Mouse (Mus musculus): Measurements from ENCODE around the gene Ano6. TPM values are rescaled to one million over a fixed set of nuclear protein-coding genes. Genes with fewer than 3 reads are reported as not detected.

Ano6 gene
- total and polyA plus RNA-seq, 3 experiments = 14.9 to 27.0 (median 18.4) TPM

GRCm38 (mm10) chr15:95922558-95922957, 131.9 kb downstream of the Ano6 start:
- Histone ChIP-seq H3K4me3 (replicated peaks in 1 of 3; ENCODE audit: low read depth in 2 of 3, low read length in 2 of 3, poor library complexity in 1 of 3) (no peak overlapping the region), H3K27me3 (replicated peaks) (no peaks in the 10 kb centered on the region), H3K79me2 (replicated peaks; ENCODE audit: control insufficient read depth, extremely low read depth, insufficient read depth, poor library complexity, severe bottlenecking) (no peaks in the 10 kb centered on the region; the same call in 1 of the 2 replicates), H3K9me3 (replicated peaks; ENCODE audit: low read length) (no peaks in the 10 kb centered on the region), H3K4me2 (ENCODE audit: insufficient read depth, low read depth, poor library complexity, severe bottlenecking) (no peak overlapping the region), H3K9ac (ENCODE audit: insufficient read depth, low read depth) (no peak overlapping the region), H3K4me1 (ENCODE audit: control insufficient read depth in 1 of 2, insufficient read depth in 2 of 2) (peaks cover 0 to 3% of the 10 kb centered on the region in 2 experiments; a peak in 1 of 4 replicates), H3K36me3 (replicated peaks in 1 of 2; ENCODE audit: control insufficient read depth in 1 of 2, insufficient read depth in 1 of 2, low read length in 1 of 2) (peaks cover 19 to 77% of the 10 kb centered on the region in 2 experiments), H3K27ac (ENCODE audit: insufficient read depth, low read depth) (no peak overlapping the region)
- in situ Hi-C loops (cut with MboI; ENCODE audit: low pct_ligation_motif_present, low pct_unique_long_range_greater_than_20kb, low sequenced_read_pairs) (no loop called here), dilution Hi-C loops (cut with MboI; ENCODE audit: extremely low pct_ligation_motif_present, extremely low pct_unique_long_range_greater_than_20kb, low sequenced_read_pairs) (no loop called here)
- TF ChIP-seq JUN (IDR thresholded peaks at IDR 0.05; ENCODE audit: insufficient read depth, low read depth, low read length) = no peak
- no peak for TF ChIP-seq SIN3A (IDR thresholded peaks at IDR 0.05; ENCODE audit: low read length)
- TF ChIP-seq MXI1 (IDR thresholded peaks at IDR 0.05; ENCODE audit: low read depth, low read length) = no peak
- TF ChIP-seq ZKSCAN1 (IDR thresholded peaks at IDR 0.05; ENCODE audit: borderline replicate concordance, low read depth, low read length) = no peak
- TF ChIP-seq CTCF (conservative IDR thresholded peaks at IDR 0.05 in 1 of 2, IDR thresholded peaks at IDR 0.05 in 1 of 2; ENCODE audit: low read depth in 2 of 2, low read length in 2 of 2) = no peak
- no peak for TF ChIP-seq JUND (conservative IDR thresholded peaks at IDR 0.05; ENCODE audit: low read depth, low read length)
- no peak for TF ChIP-seq HCFC1 (IDR thresholded peaks at IDR 0.05; ENCODE audit: low read depth, low read length)
- no peak for TF ChIP-seq IRF4 (IDR thresholded peaks at IDR 0.05; ENCODE audit: low read depth, low read length)
- no peak for TF ChIP-seq MAZ (IDR thresholded peaks at IDR 0.05; ENCODE audit: low read depth, low read length)
- TF ChIP-seq POLR2A (IDR thresholded peaks at IDR 0.05; ENCODE audit: low read depth, low read length) = no peak
- TF ChIP-seq GABPA (IDR thresholded peaks at IDR 0.05; ENCODE audit: insufficient replicate concordance, low read depth, low read length) = no peak
- DNase-seq (ENCODE audit: extremely low read depth) = no peak

GRCm38 (mm10) chr15:95925334-95925986, 134.8 kb downstream of the Ano6 start:
- Histone ChIP-seq H3K4me3 (replicated peaks in 1 of 3; ENCODE audit: low read depth in 2 of 3, low read length in 2 of 3, poor library complexity in 1 of 3) (no peak overlapping the region), H3K4me2 (ENCODE audit: insufficient read depth, low read depth, poor library complexity, severe bottlenecking) (no peak overlapping the region), H3K9ac (ENCODE audit: insufficient read depth, low read depth) (no peak overlapping the region), H3K9me3 (replicated peaks; ENCODE audit: low read length) (no peaks in the 10 kb centered on the region), H3K27me3 (replicated peaks) (no peaks in the 10 kb centered on the region), H3K4me1 (ENCODE audit: control insufficient read depth in 1 of 2, insufficient read depth in 2 of 2) (peaks cover 0 to 3% of the 10 kb centered on the region in 2 experiments; a peak in 1 of 4 replicates), H3K27ac (ENCODE audit: insufficient read depth, low read depth) (no peak overlapping the region), H3K79me2 (replicated peaks; ENCODE audit: control insufficient read depth, extremely low read depth, insufficient read depth, poor library complexity, severe bottlenecking) (no peaks in the 10 kb centered on the region; the same call in 1 of the 2 replicates), H3K36me3 (replicated peaks in 1 of 2; ENCODE audit: control insufficient read depth in 1 of 2, insufficient read depth in 1 of 2, low read length in 1 of 2) (peaks cover 19 to 85% of the 10 kb centered on the region in 2 experiments)
- TF ChIP-seq GABPA (IDR thresholded peaks at IDR 0.05; ENCODE audit: insufficient replicate concordance, low read depth, low read length) (no peak), ZNF384 (IDR thresholded peaks at IDR 0.05; ENCODE audit: low read depth, low read length) (no peak), MAZ (IDR thresholded peaks at IDR 0.05; ENCODE audit: low read depth, low read length) (no peak), MAX (IDR thresholded peaks at IDR 0.05; ENCODE audit: low read length) (no peak), MEF2A (IDR thresholded peaks at IDR 0.05; ENCODE audit: borderline replicate concordance, low read depth, low read length) (no peak), POLR2AphosphoS2 (IDR thresholded peaks at IDR 0.05; ENCODE audit: low read depth, low read length) (no peak), CHD1 (IDR thresholded peaks at IDR 0.05; ENCODE audit: low read depth, low read length) (no peak), HCFC1 (IDR thresholded peaks at IDR 0.05; ENCODE audit: low read depth, low read length) (no peak), CHD2 (IDR thresholded peaks at IDR 0.05; ENCODE audit: low read length) (no peak), UBTF (IDR thresholded peaks at IDR 0.05; ENCODE audit: low read depth, low read length) (no peak), MYC (IDR thresholded peaks at IDR 0.05; ENCODE audit: low read depth, low read length) (no peak), JUN (IDR thresholded peaks at IDR 0.05; ENCODE audit: insufficient read depth, low read depth, low read length) (no peak), USF2 (conservative IDR thresholded peaks at IDR 0.05; ENCODE audit: low read depth, low read length) (no peak), JUND (conservative IDR thresholded peaks at IDR 0.05; ENCODE audit: low read depth, low read length) (no peak), ZKSCAN1 (IDR thresholded peaks at IDR 0.05; ENCODE audit: borderline replicate concordance, low read depth, low read length) (no peak), MXI1 (IDR thresholded peaks at IDR 0.05; ENCODE audit: low read depth, low read length) (no peak), SMC3 (IDR thresholded peaks at IDR 0.05; ENCODE audit: low read depth, low read length) (no peak), PAX5 (IDR thresholded peaks at IDR 0.05; ENCODE audit: low read length) (no peak), ZMIZ1 (IDR thresholded peaks at IDR 0.05; ENCODE audit: low read depth, low read length) (no peak), KAT2A (IDR thresholded peaks at IDR 0.05; ENCODE audit: insufficient replicate concordance, low read length) (no peak)
- in situ Hi-C loops (cut with MboI; ENCODE audit: low pct_ligation_motif_present, low pct_unique_long_range_greater_than_20kb, low sequenced_read_pairs) = no loop called here
- DNase-seq (ENCODE audit: extremely low read depth) = no peak
- dilution Hi-C loops (cut with MboI; ENCODE audit: extremely low pct_ligation_motif_present, extremely low pct_unique_long_range_greater_than_20kb, low sequenced_read_pairs) = no loop called here

Data from CH12.LX (cell line).